Mouse (Mus musculus): Measurements from ENCODE around the gene Smpd1.

Smpd1 gene

DNA sequence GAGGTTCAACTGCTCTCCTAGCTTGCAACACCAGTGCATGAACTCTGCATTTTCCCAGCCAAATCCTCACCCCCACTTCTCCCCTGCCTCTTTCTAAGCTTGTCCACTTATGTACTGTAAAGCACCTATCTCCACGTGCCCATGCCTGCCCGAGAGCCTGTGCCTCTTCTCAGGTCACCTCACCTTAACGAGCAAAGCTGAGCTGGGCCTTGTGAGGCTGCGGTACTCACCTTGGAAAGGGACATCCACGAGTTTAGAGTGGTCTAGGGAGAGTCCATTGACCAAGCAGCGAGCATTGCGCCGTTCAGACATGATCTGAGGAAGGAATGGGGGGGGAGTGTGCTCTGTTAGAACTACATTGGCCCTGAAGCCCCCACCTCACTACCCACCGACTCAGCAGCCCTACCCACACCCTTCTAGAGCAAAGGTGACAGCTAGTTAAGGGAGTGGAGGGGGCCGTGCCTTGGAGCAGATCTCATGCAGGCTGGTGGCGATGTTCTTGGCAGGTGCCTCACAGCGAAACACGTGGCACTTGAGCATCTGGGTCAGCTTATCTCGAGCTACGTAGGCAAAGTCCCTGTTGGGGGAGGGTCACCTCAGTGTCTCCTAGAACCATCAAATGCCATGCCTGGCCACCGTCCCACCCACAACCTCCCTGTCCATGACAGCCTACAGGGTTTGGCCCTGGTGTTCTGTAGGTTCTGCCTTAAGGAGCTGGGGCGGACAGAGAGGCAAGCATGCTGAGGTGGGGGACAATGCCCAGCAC lies 11.1 kb downstream of the Smpd1 start:
- no peak for DNase-seq

DNA sequence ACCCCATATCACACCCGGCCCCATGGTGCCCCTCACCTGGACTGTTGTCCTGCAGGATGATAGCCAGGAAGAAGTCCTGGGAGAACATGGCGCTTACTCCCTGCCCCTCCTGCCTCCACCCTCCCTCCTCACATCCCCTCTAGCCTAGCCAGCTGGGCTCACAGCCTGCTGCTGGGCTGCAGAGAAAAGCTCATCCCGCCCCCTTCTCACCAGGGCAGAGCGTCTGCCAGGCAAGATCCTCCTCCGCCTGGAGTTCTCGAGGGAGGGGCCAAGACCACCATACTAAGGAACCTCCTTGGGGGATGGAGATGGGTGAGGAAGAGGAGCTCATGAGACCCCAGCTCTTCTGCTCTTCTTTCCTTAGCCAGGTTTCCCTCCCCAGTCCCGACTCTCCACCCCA lies 14.4 kb downstream of the Smpd1 start:
- DNase-seq: no peak

DNA sequence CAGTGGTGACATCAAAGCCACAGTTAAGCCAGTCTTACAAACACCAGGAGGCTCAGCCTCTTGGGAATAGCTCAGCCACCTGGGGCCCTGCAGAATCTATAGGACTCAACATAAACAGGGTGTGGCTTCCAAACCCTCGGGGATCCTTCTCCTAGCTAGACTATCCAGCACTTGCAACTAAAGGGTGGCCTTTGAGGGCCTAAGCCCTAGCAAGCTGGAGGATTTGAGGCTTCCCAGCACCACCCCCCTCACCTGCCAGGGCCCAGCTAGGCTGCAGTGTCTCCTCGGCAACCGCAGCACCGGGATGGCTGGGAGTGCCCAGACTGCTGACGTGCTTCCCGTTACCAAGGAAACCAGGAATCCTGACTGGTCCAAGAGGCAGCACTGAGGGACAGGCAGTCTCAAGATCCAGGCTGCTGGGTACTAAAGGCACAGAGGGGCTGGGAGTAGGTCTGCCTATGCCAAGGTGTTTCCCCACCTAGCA lies 14.9 kb downstream of the Smpd1 start:
- DNase-seq: peak; percentile 19 to 63

DNA sequence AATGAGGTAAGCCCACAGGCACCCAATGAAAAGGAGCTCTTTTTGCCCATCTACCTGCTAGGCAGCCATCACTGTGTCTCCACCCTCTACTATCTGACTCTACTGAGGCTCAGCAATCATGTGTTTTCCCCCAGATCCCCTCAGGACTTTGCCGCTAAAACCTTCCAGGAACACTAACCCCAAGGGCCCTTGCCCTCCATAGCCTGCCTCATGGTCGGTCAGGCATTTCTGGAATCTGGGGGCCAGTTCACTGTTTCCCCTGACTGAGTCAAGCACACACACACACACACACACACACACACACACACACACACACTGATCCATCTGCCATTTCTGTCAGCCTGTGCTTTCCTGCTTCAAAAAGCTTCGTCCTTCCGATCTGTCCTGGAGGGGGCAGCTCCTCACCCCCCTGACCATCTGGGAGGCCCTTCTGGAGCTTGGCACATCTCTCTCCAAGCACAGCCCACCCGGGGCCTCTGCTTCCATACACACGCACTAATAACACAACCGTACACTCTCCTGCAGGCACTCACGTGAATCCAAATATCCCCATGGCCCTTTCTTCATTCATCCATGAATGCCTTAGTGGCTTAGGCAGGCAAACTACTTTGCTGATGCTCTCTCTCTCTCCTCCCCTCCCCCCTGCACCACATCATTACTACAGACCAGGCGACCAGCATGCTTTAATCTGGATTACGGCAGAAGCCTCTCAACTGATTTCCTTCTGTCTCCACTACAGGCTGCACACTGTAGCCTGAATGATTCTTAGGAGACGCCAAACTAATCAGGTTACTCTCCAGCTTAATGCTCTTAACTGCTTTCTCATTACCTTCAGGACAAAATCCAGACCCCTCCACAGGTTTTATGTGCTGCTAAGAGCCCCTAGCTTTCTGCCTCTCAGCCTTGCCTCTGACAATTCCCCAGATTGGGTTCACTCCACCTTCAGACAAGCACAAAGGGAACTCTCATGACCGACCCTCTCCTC lies 15.6 kb downstream of the Smpd1 start:
- DNase-seq: no peak

DNA sequence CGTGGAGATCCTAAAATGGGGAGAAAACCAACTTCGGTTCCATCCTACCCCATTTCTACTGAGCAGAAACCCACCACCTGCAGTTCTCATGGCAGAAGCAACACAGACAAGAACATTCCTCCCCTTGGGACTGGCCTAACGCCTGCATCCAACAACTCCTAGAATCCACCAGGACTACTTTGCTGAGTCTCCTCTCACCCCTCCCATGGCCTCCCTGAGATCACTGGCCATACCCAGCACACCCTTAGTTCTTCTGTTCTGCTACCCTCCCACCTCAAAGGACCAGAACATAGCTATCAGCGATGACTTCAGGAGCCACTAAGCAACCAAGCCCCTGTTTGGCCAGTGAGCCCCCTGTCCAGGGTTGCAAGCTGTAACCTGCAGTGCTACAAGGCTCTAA lies 16.6 kb downstream of the Smpd1 start:
- no peak for DNase-seq

DNA sequence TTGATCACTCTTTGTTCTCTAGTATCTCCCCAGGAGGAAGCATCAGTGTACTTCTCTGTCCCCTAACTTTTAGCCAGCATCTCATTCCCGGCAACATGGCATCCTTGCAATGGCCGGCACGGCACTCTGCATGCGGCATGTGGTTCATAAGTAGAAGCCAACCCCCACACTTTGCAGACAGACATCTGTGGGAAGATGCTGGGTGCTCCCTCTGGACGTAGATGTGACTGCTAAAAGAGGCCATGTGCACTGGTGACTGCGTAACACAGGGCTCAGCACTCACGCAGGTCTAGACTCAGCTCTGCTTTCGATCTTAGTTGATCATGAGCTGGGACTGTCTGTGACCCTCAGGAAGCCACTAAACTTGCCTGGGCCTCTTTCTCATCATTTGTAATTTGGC lies 18.8 kb downstream of the Smpd1 start:
- DNase-seq: no peak

DNA sequence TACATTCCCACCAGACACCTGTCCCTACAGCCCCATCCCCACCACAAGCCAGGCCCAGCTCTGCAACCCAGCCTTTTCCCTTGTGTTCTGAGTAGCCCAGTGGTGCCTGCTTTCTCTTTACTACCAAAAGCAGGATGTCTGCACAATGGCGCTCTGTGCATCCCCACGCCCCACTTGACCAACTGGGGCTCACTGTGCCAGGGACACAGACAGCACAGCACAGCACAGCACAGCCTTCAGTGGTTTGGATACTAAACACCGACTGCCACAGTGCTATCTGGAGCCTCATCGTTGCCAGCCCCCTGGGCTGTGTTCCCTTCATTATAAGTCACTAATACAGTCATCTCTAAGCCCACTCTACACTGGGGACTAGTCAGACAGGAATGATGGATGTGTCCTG lies 20.4 kb downstream of the Smpd1 start:
- DNase-seq: no peak

DNA sequence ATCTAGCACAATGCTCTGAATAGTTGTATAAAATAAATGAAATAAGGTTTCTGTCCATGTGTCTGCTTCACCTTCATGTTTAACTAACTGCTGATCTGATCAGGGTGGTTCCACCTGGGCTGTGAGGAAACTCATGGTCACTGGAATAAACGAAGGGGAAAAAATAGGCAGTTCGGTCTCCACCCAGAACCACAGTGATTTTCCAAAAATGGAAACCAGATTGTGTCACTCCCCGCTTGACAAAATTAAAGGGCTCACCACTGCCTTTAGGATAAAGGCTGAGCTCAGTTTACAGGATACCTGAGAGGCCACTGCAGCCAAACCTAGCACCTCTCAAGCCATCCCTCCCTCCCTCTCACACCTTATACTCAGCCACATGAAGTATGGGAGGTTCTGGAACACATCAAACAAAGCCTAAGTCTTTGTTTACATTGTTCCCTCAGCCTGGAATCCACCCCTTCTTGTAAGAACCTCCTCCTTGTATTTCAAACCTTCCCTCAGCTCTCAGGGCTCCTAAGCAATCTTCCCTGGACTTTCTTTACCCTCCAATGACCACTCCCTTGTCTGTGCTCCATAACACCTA lies 22.1 kb downstream of the Smpd1 start:
- no peak for DNase-seq

DNA sequence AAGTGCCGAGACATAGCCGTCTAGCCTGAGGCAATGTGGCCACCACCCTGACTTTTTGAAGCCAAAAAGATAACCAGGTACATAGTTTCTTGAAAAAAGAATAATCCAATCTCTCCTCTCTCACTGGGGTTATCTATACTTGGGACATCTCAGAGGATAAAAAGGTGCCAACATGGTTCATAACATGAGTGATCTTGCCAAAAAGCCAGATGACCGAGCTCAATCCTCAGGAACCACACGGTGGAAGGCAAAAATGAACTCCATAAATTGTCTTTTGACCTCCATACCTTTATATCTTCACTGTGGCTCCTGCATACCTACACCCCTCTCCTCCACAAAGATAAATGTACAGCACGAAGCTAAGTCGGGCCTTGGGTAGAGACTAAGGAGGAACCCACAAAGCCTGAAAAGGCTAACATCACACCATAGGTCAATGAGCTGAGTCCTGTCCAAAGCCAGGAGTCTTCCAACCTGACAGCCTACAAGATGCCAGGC lies 23.3 kb downstream of the Smpd1 start:
- no peak for DNase-seq

DNA sequence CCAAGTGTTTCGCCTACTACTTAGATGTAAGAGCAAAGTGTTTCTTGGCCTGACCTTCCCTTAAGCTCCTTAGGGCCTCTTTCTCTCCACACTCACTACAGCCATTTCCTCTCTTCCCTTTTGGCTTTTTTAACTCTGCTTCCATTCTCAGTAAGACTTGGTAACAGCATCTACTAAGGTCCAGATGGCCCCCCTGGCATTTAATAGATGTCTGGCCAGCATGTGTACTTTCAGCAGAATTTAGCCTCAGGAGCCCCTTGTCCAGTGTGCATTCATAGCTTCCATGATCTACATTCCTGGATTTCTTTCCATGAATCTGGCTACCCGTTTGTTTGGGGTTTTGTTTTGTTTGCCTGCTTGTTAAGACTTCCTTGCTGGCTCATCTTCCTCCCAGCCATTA lies 24.3 kb downstream of the Smpd1 start:
- no peak for DNase-seq

DNA sequence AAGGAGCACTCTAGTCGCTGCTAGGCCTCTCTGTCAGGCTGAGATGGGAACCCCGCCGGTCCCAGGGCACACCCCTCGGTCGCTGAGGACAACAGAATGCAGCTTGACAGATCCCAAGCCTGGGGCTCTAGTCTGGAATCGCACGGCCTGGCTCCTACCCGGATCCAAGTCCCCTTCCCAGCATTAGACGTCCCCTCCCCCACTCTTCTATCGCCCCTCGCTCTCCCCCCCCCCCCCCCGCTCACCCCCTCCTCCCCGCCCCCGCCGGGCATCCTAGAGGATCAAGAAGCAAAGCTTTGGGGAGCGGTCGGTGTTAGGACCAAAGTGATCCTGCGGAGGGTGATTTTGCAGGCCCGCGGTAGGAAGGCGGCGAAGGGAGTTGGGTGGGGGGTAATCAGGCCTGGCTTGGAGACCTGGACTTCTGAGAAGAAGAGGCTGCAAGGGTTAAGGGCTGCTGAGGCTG lies 26.5 kb downstream of the Smpd1 start:
- DNase-seq: peak in 1 of 2 experiments; percentile 9

DNA sequence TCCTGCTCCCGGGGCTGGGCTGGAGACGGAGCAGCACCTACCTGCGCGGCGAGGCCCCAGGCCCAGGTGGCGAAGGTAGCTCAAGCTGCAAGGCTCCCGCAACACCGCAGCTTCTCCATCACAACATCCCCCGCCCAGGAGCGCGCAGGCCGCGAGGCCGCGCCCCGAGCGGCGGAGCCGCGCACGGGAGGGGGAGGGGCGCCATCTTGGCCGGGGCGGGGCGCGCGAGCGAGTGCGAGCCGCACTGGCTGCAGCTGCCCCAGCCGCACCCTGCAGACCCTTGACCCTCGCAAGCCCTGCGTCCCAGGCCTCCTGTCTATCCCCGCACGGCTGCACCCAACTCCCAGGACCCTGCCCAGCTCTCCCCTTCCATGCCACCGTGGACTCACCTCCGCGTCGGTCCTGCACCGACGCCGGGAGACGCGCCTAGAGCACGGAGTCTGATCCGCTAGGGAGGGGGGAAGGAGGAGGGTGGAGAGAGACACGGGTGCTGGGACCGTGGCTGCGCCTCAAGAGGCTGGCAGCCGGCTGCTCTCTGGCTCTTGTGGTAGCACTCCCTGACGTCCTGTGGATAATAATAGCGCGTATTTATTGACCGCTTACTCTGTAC lies 27.0 kb downstream of the Smpd1 start, which contains the start of gene Apbb1:
Gene Apbb1, minus strand, starts transcription at position 560 of the 610 bp plus-strand sequence.
- DNase-seq: peak; percentile 73 to 82

DNA sequence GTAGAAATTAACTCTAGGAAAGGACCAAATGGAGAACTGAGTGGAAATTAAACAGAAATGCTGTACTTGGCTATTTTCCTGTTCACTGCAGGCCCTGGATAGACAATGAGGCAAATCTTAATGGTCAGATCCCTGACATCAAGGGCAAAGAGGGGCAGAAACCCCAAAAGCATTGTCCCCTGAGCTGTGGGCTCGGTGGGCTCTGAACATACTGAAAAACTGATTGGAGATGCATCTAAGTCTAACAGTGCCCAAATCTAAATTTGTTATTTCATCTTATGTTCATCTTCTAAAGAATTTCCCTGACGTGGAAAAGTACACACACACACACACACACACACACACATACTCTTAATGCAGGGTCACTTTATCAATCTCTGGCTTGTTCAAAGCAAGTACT lies 27.8 kb downstream of the Smpd1 start:
- no peak for DNase-seq

DNA sequence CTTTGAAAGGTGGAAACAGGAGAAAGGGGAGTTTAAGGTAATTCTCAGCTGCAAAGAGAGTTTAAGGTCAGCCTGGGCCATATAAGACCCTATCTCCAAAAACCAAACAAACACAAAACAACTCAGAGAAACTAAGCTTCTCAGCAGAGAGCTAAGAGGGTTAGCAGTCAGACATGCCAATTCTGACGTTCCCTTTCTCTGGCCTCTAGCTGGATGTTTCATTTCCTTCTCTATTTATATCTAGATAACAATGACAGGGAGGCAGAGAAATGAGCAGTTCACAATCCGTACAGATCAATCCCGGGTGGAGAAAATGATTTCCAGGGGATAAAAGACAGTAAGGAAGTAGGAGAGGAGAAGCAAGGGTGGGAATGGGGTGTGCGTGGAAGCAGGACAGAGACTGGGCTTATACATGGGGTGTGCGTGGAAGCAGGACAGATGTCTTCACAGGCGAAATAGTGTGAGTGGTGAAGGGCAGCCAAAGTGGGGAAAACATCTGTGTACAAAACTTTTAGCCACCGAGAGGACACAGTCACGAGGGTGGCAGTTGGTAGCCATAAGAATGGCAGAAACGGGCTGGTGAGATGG lies 34.3 kb downstream of the Smpd1 start:
- no peak for DNase-seq

DNA sequence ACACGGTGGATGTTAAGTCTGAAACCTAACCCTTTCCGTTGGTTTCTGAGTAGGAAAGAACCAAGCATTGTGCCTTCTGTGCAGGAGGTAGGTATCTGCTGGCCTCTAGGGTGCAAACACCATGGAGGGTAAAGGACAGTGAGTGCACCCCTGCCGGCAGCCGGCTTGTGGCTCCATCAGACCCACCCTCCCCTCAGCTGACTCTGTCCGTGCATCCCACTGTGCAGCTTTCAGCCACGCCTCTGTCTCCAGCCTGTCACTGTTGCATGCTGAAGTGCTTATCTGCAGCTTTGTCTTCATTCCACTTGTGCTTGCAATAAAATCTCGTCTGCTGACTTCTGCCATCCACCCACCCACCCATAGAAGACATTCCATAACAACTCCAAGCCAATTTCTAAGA lies 35.9 kb downstream of the Smpd1 start:
- no peak for DNase-seq

DNA sequence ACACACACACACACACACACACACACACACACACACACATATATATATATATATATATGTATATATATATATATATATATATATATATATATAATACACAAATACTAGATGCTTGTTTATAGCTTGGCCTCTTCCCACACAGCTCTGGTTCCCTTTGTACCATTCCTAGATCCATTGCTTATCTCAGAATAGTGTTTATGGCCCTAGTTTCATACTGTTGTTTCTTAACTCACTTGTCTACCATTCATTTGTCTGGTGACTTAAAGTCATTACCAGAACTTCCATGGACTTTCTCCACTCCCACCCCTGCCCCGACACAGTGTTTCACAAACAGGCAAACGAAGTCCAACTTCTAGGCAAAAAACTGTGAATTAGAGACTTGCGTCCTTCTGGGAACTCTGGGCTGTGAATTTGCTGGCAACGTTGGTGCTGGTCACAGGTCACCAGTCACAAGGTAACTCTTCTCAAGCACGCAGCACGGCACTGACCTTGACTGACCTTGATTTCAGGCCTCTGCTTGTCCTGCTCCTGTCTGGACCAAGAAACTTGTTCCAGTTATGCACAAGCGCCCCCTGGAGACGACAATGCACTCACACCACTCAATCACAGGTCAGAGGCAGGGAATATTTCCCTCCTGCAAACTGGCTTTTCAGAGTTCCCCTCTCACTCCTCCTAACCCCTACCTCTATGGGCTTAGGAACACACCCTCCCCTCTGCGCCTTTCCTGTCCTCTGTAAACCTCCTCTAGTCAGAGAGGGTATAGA lies 48.9 kb downstream of the Smpd1 start:
- peak; percentile 95 to 96 for DNase-seq
